Mouse (Mus musculus) CH12.LX (cell line): ENCODE measurements around the gene Zmynd10. TPM values are rescaled to one million over a fixed set of nuclear protein-coding genes. Genes with fewer than 3 reads are reported as not detected.

Experiments used
- DNase-seq: peaks from one replicate; pipeline ENCODE4 v3.0.0-alpha.2; 2013; ENCODE audit errors: extremely low read depth
- H3K27ac ChIP-seq: 2 replicates; pipeline ENCODE4 v1.5.1; 2012; ENCODE audit warnings: low read depth, mild to moderate bottlenecking, control low read depth, moderate library complexity; ENCODE audit not compliant: insufficient read depth
- H3K27me3 ChIP-seq: replicated peaks from 2 replicates; pipeline ENCODE3; 2012; ENCODE audit warnings: inconsistent platforms
- H3K36me3 ChIP-seq, 2 experiments: replicated peaks in 1 of 2; 2 replicates each; pipeline versions ENCODE3 to v1.6.1; 2012; ENCODE audit warnings: inconsistent platforms in 1 of 2, low read length in 1 of 2, mild to moderate bottlenecking in 1 of 2, mixed read lengths in 1 of 2, moderate library complexity in 1 of 2; ENCODE audit not compliant: control insufficient read depth in 1 of 2, insufficient read depth in 1 of 2
- H3K4me1 ChIP-seq, 2 experiments: 2 replicates each; pipeline ENCODE4 v1.6.1; 2012; ENCODE audit warnings: inconsistent platforms in 1 of 2, moderate library complexity in 1 of 2; ENCODE audit not compliant: insufficient read depth in 2 of 2, control insufficient read depth in 1 of 2
- H3K4me2 ChIP-seq: 2 replicates; pipeline ENCODE4 v1.6.1; 2012; ENCODE audit warnings: low read depth, mild to moderate bottlenecking, control low read depth; ENCODE audit not compliant: poor library complexity, insufficient read depth, severe bottlenecking
- H3K4me3 ChIP-seq, 3 experiments: fragments of 150-350 bp in 1 of 3; sonication (generic) in 1 of 3; replicated peaks in 1 of 3; 2 replicates each; pipeline versions ENCODE3 to v1.5.1; 2011 to 2012; ENCODE audit warnings: low read depth in 2 of 3, low read length in 2 of 3, mild to moderate bottlenecking in 2 of 3, moderate library complexity in 2 of 3, control low read depth in 1 of 3, improper control_type of control experiment in 1 of 3, inconsistent platforms in 1 of 3, mixed read lengths in 1 of 3; ENCODE audit not compliant: poor library complexity in 1 of 3
- H3K79me2 ChIP-seq: replicated peaks from 2 replicates; pipeline ENCODE4 v1.6.1; 2012; ENCODE audit warnings: mild to moderate bottlenecking, moderate library complexity; ENCODE audit not compliant: control insufficient read depth, poor library complexity, insufficient read depth, severe bottlenecking; ENCODE audit errors: extremely low read depth
- H3K9ac ChIP-seq: 2 replicates; pipeline ENCODE4 v1.6.1; 2012; ENCODE audit warnings: low read depth, mild to moderate bottlenecking, control low read depth, moderate library complexity; ENCODE audit not compliant: insufficient read depth
- H3K9me3 ChIP-seq: replicated peaks from 2 replicates; pipeline ENCODE3; 2012; ENCODE audit warnings: low read length, inconsistent platforms, mixed read lengths
- CHD1 ChIP-seq: IDR thresholded peaks from 2 replicates; pipeline ENCODE4 v1.6.1; 2012; ENCODE audit warnings: low read depth, low read length, improper control_type of control experiment, inconsistent platforms
- CHD2 ChIP-seq: IDR thresholded peaks from 2 replicates; pipeline ENCODE4 v1.6.1; 2011; ENCODE audit warnings: low read length, improper control_type of control experiment
- EP300 ChIP-seq: IDR thresholded peaks from 2 replicates; pipeline ENCODE4 v1.6.1; 2011; ENCODE audit warnings: low read length, improper control_type of control experiment
- KAT2A ChIP-seq: IDR thresholded peaks from 2 replicates; pipeline ENCODE4 v1.6.1; 2012; ENCODE audit warnings: low read length, improper control_type of control experiment, inconsistent platforms; ENCODE audit not compliant: insufficient replicate concordance
- MAX ChIP-seq: IDR thresholded peaks from 2 replicates; pipeline ENCODE4 v1.6.1; 2011; ENCODE audit warnings: low read length, improper control_type of control experiment
- MAZ ChIP-seq: IDR thresholded peaks from 2 replicates; pipeline ENCODE4 v1.6.1; 2012; ENCODE audit warnings: low read depth, mild to moderate bottlenecking, inconsistent platforms, low read length, improper control_type of control experiment, moderate library complexity
- MEF2A ChIP-seq: IDR thresholded peaks from 2 replicates; pipeline ENCODE4 v1.6.1; 2014; ENCODE audit warnings: low read depth, mild to moderate bottlenecking, inconsistent platforms, low read length, improper control_type of control experiment, borderline replicate concordance
- MXI1 ChIP-seq: IDR thresholded peaks from 2 replicates; pipeline ENCODE4 v1.6.1; 2011; ENCODE audit warnings: mild to moderate bottlenecking, low read depth, low read length, improper control_type of control experiment
- NRF1 ChIP-seq: IDR thresholded peaks from 2 replicates; pipeline ENCODE4 v1.6.1; 2014; ENCODE audit warnings: low read depth, mild to moderate bottlenecking, inconsistent platforms, low read length, improper control_type of control experiment, moderate library complexity
- PAX5 ChIP-seq: IDR thresholded peaks from 2 replicates; pipeline ENCODE4 v1.6.1; 2012; ENCODE audit warnings: low read length, inconsistent platforms, mixed read lengths
- POLR2A ChIP-seq: IDR thresholded peaks from 2 replicates; pipeline ENCODE4 v1.6.1; 2011; ENCODE audit warnings: low read depth, mild to moderate bottlenecking, improper control_type of control experiment, low read length
- SMC3 ChIP-seq: IDR thresholded peaks from 2 replicates; pipeline ENCODE4 v1.6.1; 2011; ENCODE audit warnings: low read depth, low read length, improper control_type of control experiment
- USF1 ChIP-seq: IDR thresholded peaks from 2 replicates; pipeline ENCODE4 v1.6.1; 2014; ENCODE audit warnings: low read depth, mild to moderate bottlenecking, inconsistent platforms, low read length, improper control_type of control experiment
- ZMIZ1 ChIP-seq: IDR thresholded peaks from 2 replicates; pipeline ENCODE4 v1.6.1; 2012; ENCODE audit warnings: low read depth, mild to moderate bottlenecking, inconsistent platforms, low read length, improper control_type of control experiment
- dilution Hi-C: fragments of 300-500 bp; cut with MboI; formaldehyde crosslinking; loops from 2 replicates; pipeline ENCODE4 v1.14.3; 2020; ENCODE audit warnings: low sequenced_read_pairs; ENCODE audit not compliant: extremely low pct_unique_long_range_greater_than_20kb, extremely low pct_ligation_motif_present
- in situ Hi-C: fragments of 300-500 bp; cut with MboI; formaldehyde crosslinking; loops from 3 replicates; pipeline ENCODE4 v1.14.3; 2019; ENCODE audit warnings: low sequenced_read_pairs, low pct_ligation_motif_present, low pct_unique_long_range_greater_than_20kb, mixed read lengths
- polyA plus RNA-seq: library from polyadenylated mRNA; unstranded; fragments of >175 nt; gene quantifications from 2 replicates; pipeline ENCODE4 v1.2.1, GENCODE M21; 2012; ENCODE audit warnings: low read depth; ENCODE audit not compliant: insufficient read length
- total RNA-seq, 2 experiments: library from RNA; depleted of rRNA; stranded (reverse); fragments of 300-350 nt in 1 of 2; fragments of >200 nt in 1 of 2; gene quantifications; 2 replicates each; pipeline ENCODE4 v1.2.3; 2012 to 2014

The Zmynd10 gene
- total and polyA plus RNA-seq, 3 experiments, result 0.34 to 0.63 TPM; not detected in 1

GRCm38 (mm10) chr9:107540420-107540819, 6.7 kb upstream of the Zmynd10 start:
- no peak overlapping the region for H3K9ac ChIP-seq
- H3K27me3 ChIP-seq, result no peaks in the 10 kb centered on the region
- H3K4me2 ChIP-seq, result no peak overlapping the region
- H3K4me1 ChIP-seq, result peaks cover 9 to 40% of the 10 kb centered on the region in 2 experiments
- peaks cover 47 to 66% of the 10 kb centered on the region in 2 experiments for H3K36me3 ChIP-seq
- TF ChIP-seq PAX5, result no peak
- TF ChIP-seq MAZ, result no peak
- TF ChIP-seq EP300, result no peak
- no peak for TF ChIP-seq KAT2A
- no peak for TF ChIP-seq NRF1
- no peak for TF ChIP-seq ZMIZ1
- no peak for TF ChIP-seq MAX
- no peak for TF ChIP-seq CHD1
- TF ChIP-seq MXI1, result no peak
- no peak for TF ChIP-seq CHD2
- TF ChIP-seq POLR2A, result no peak
- no peak for TF ChIP-seq MEF2A
- no peak overlapping the region for H3K4me3 ChIP-seq
- dilution Hi-C loops, result no loop called here
- in situ Hi-C loops, result no loop called here
- DNase-seq, result no peak
- H3K79me2 ChIP-seq, result peaks cover 21% of the 10 kb centered on the region
- no peaks in the 10 kb centered on the region for H3K9me3 ChIP-seq
- no peak overlapping the region for H3K27ac ChIP-seq

GRCm38 (mm10) chr9:107541005-107541404, 6.1 kb upstream of the Zmynd10 start:
- H3K4me2 ChIP-seq, result peak overlapping the region; percentile 82
- no peaks in the 10 kb centered on the region for H3K9me3 ChIP-seq
- peak overlapping the region in 2 of 3 experiments; percentile 70 to 76 for H3K4me3 ChIP-seq
- H3K9ac ChIP-seq, result no peak overlapping the region
- no peak for DNase-seq
- H3K27me3 ChIP-seq, result no peaks in the 10 kb centered on the region
- peaks cover 15% of the 10 kb centered on the region for H3K79me2 ChIP-seq
- dilution Hi-C loops, result no loop called here
- H3K4me1 ChIP-seq, result peaks cover 9 to 40% of the 10 kb centered on the region in 2 experiments
- H3K27ac ChIP-seq, result no peak overlapping the region
- peaks cover 48 to 67% of the 10 kb centered on the region in 2 experiments for H3K36me3 ChIP-seq
- no peak for TF ChIP-seq USF1
- no peak for TF ChIP-seq ZMIZ1
- TF ChIP-seq PAX5, result no peak
- TF ChIP-seq CHD1, result no peak
- TF ChIP-seq SMC3, result no peak
- in situ Hi-C loops, result no loop called here
